Mouse (Mus musculus) adipose tissue, adult 10 weeks (tissue): ENCODE measurements around the gene Olfr594. TPM values are rescaled to one million over a fixed set of nuclear protein-coding genes. Genes with fewer than 3 reads are reported as not detected.

ENCODE experiments used
- polyA plus RNA-seq: library from polyadenylated mRNA; stranded (reverse); fragments of 350-450 nt; fragmentation: Illumina TruSeq; extraction: RNeasy Lipid Tissue Mini Kit (QIAGEN cat#74804); gene quantifications from one replicate; pipeline ENCODE4 v1.2.3, GENCODE M21; 2014; ENCODE audit warnings: low read depth, low replicate concordance

Olfr594 gene
- polyA plus RNA-seq: not detected

GRCm38 (mm10) chr7:103216696-103217095, at the start of gene Olfr594:
Olfr594 (plus strand) TSS chr7:103216996.

GRCm38 (mm10) chr7:103178240-103178639, 38.6 kb upstream of the Olfr594 start, which contains the start of gene Olfr591:
Olfr591 (minus strand) TSS chr7:103178340.

GRCm38 (mm10) chr7:103184503-103184902, 32.3 kb upstream of the Olfr594 start, which contains the start of gene Olfr592:
Olfr592 (plus strand) TSS chr7:103184803.

DNA sequence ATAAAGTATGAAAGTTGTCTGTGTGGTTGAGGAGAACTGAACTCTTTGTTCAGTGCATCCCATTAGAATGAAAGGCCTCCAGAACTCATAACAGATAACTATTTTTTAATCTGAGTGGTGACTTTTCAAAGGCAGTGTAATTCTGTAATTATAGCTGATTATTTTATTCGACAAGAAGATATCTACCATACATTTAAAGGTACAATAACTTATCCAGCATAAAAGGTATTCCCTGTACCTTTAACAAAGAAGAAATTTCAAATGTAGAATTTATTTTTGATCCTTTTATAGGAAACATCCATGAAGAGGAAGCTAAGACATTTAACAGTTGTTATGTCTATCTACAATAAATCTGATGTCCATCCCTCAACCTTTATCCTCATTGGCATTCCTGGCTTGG, 5.2 kb upstream of the Olfr594 start, which contains the start of gene Olfr593:
Gene Olfr593, plus strand, starts transcription at position 301 of the 400 bp plus-strand sequence.

DNA sequence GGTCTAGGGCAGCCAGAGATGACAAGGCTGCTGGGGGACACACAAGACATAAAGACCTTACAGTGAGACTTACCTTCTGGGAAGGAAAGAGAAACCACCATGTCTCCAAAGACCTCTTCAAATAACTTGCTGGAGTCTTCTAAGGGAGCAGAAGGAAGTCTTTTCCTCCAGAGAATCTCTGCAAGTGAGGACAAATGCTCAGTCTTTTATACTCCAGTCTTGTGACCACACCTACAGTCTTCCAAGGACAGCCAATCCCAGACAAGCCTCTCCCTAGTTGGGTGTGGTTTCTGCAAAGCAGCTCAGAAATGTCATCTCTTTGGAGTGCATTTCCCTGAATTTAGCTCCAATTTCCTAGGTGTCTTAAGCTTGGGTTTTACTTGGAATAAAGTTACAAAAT, 35.6 kb downstream of the Olfr594 start, which contains the start of gene Usp17ld:
Gene Usp17ld, minus strand, starts transcription at position 101 of the 400 bp plus-strand sequence.

Other genes with a start within 250 kb of the Olfr594 start
- gene Olfr577, start 241.1 kb upstream of the Olfr594 start, polyA plus RNA-seq: not detected
- gene Olfr578, start 227.7 kb upstream of the Olfr594 start, polyA plus RNA-seq: not detected
- gene Olfr582, start 179.0 kb upstream of the Olfr594 start, polyA plus RNA-seq: not detected
- not detected for gene Olfr583, start 165.7 kb upstream of the Olfr594 start, polyA plus RNA-seq
- not detected for gene Olfr584, start 135.1 kb upstream of the Olfr594 start, polyA plus RNA-seq
- gene Olfr585, start 119.3 kb upstream of the Olfr594 start, polyA plus RNA-seq: not detected
- gene Olfr586, start 91.4 kb upstream of the Olfr594 start, polyA plus RNA-seq: not detected
- gene Olfr588-ps1, start 76.1 kb upstream of the Olfr594 start, polyA plus RNA-seq: not detected
- not detected for gene Olfr589, start 60.6 kb upstream of the Olfr594 start, polyA plus RNA-seq
- not detected for gene Olfr591, start 38.7 kb upstream of the Olfr594 start, polyA plus RNA-seq
- not detected for gene Olfr592, start 32.2 kb upstream of the Olfr594 start, polyA plus RNA-seq
- not detected for gene Olfr593, start 5.1 kb upstream of the Olfr594 start, polyA plus RNA-seq
- not detected for gene Usp17ld, start 35.5 kb downstream of the Olfr594 start, polyA plus RNA-seq
- not detected for gene Olfr596, start 88.7 kb downstream of the Olfr594 start, polyA plus RNA-seq
- gene Olfr597, start 99.3 kb downstream of the Olfr594 start, polyA plus RNA-seq: not detected
- gene Olfr598, start 106.6 kb downstream of the Olfr594 start, polyA plus RNA-seq: not detected
- gene Olfr599, start 118.9 kb downstream of the Olfr594 start, polyA plus RNA-seq: not detected
- not detected for gene Olfr600, start 132.7 kb downstream of the Olfr594 start, polyA plus RNA-seq
- not detected for gene Olfr601, start 145.7 kb downstream of the Olfr594 start, polyA plus RNA-seq
- not detected for gene Olfr603, start 169.2 kb downstream of the Olfr594 start, polyA plus RNA-seq
- not detected for gene Usp17lc, start 198.1 kb downstream of the Olfr594 start, polyA plus RNA-seq
- not detected for gene Olfr605, start 228.4 kb downstream of the Olfr594 start, polyA plus RNA-seq
- gene Olfr606, start 232.1 kb downstream of the Olfr594 start, polyA plus RNA-seq: not detected
- not detected for gene Olfr607, start 247.2 kb downstream of the Olfr594 start, polyA plus RNA-seq